Mouse (Mus musculus) heart, adult 2 months (tissue): ENCODE measurements around the gene Fra10ac1. TPM values are rescaled to one million over a fixed set of nuclear protein-coding genes. Genes with fewer than 3 reads are reported as not detected.
A peak's percentile ranks its signal among the peaks of the same experiment; 100 is the strongest.

ENCODE experiments used
- DNase-seq, 2 experiments: peaks; one replicate each; pipeline ENCODE4 v3.0.0; 2021
- H3K27ac ChIP-seq: fragments of 200-600 bp; 2 replicates; pipeline ENCODE4 v1.8.1; 2022
- H3K27me3 ChIP-seq: fragments of 200-500 bp; 2 replicates; pipeline ENCODE4 v1.6.1; 2012; ENCODE audit warnings: mild to moderate bottlenecking, low read length, inconsistent platforms, mixed read lengths; ENCODE audit not compliant: control insufficient read depth, insufficient read depth
- H3K36me3 ChIP-seq: fragments of 200-500 bp; 2 replicates; pipeline ENCODE4 v1.6.1; 2012; ENCODE audit warnings: low read length, inconsistent platforms; ENCODE audit not compliant: control insufficient read depth, insufficient read depth
- H3K4me1 ChIP-seq: fragments of 200-500 bp; 2 replicates; pipeline ENCODE4 v1.6.1; 2011; ENCODE audit warnings: low read length; ENCODE audit not compliant: control insufficient read depth, insufficient read depth
- H3K4me3 ChIP-seq: fragments of 200-600 bp; 2 replicates; pipeline ENCODE4 v1.8.1; 2022
- H3K79me2 ChIP-seq: fragments of 200-500 bp; replicated peaks from 2 replicates; pipeline ENCODE4 v1.6.1; 2012; ENCODE audit warnings: mild to moderate bottlenecking, inconsistent platforms, low read length, moderate library complexity, mixed read lengths; ENCODE audit not compliant: control insufficient read depth, insufficient read depth
- H3K9ac ChIP-seq: fragments of 200-500 bp; 2 replicates; pipeline ENCODE4 v1.6.1; 2012; ENCODE audit warnings: low read depth, mild to moderate bottlenecking, control low read depth, inconsistent platforms, low read length, mixed read lengths
- CTCF ChIP-seq: fragments of 200-600 bp; IDR thresholded peaks from 2 replicates; pipeline ENCODE4 v1.8.1; 2022; ENCODE audit warnings: antibody characterized with exemption, mild to moderate bottlenecking, moderate library complexity
- EP300 ChIP-seq: fragments of 200-500 bp; IDR thresholded peaks from 2 replicates; pipeline ENCODE4 v1.6.1; 2011; ENCODE audit warnings: low read depth, low read length, control low read depth; ENCODE audit not compliant: insufficient read depth
- POLR2A ChIP-seq: fragments of 200-500 bp; IDR thresholded peaks from 2 replicates; pipeline ENCODE4 v1.6.1; 2011; ENCODE audit warnings: mild to moderate bottlenecking, low read depth, low read length, control low read depth; ENCODE audit not compliant: insufficient read depth
- WGBS: fragments of 180-500 bp; shearing (Covaris S2); methylation state at CpG from one replicate; pipeline ENCODE4 v1.1.7; 2018; 5-methylcytosine and 5-hydroxymethylcytosine counted together
- intact Hi-C: fragments of 180-260 bp; cut with DNase I; formaldehyde crosslinking; loops from one replicate; pipeline ENCODE4 v1.15.1; 2025
- polyA plus RNA-seq: library from polyadenylated mRNA; depleted of rRNA; stranded (reverse); fragments of >200 nt; gene quantifications from 2 replicates; pipeline ENCODE4 v1.2.3, GENCODE M21; 2012
- total RNA-seq, 2 experiments: library from RNA; stranded (reverse); gene quantifications; 2 replicates each; pipeline ENCODE4 v1.2.3; 2021

Fra10ac1 gene
- total and polyA plus RNA-seq, 3 experiments, result 4.7 to 12.9 (median 12.2) TPM

DNA sequence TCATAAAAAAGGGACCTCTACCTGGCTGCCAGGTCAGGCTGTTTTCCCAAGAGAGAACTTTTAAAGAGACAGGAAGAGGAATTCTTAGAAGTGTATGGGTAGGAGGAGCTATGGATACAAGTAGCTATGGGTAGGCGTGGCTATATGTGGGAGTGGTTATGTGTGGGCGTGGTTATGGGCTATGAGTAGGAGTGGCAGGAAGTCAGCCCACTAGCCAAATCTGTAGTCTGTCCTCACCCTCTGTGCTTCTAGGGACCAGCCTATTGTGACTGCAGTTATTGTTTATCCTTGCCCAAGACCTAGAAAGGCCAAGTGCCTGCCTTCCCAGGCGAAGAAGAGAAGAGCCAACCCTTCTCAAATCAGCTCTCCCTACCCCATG lies 13.9 kb upstream of the Fra10ac1 start:
- WGBS, result 34% methylated on average over 3 of the region's 3 CpGs
- intact Hi-C loops, result no loop called here
- H3K9ac ChIP-seq, result no peak overlapping the region
- no peaks in the 10 kb centered on the region for H3K4me1 ChIP-seq
- no peak overlapping the region for H3K4me3 ChIP-seq
- TF ChIP-seq CTCF (no peak), EP300 (no peak), POLR2A (no peak)
- no peaks in the 10 kb centered on the region for H3K27me3 ChIP-seq
- DNase-seq, result no peak
- H3K27ac ChIP-seq, result no peak overlapping the region
- H3K79me2 ChIP-seq, result no peaks in the 10 kb centered on the region
- no peaks in the 10 kb centered on the region for H3K36me3 ChIP-seq

DNA sequence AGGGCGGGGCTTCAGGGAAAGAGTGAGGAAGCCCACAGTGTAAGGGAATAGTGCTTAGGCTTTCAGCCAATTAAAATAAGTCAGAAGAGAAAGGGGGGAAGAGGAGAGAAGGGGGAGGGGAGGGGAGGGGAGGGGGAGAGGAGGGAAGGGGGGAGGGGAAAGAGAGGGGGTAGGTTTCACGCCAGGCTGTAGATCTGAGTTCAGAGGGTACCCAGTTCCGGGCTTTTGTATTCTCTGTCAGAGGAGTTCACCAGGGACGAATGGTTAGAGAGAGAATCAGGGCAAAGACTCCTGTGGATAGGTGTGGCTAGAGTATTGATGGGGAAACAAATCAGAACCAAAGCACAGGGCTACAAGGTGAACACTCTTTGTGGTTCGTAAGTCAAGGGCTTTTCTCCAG lies 12.6 kb upstream of the Fra10ac1 start:
- 69% methylated on average over 5 of the region's 5 CpGs for WGBS
- H3K4me1 ChIP-seq, result no peaks in the 10 kb centered on the region
- H3K27me3 ChIP-seq, result no peaks in the 10 kb centered on the region

DNA sequence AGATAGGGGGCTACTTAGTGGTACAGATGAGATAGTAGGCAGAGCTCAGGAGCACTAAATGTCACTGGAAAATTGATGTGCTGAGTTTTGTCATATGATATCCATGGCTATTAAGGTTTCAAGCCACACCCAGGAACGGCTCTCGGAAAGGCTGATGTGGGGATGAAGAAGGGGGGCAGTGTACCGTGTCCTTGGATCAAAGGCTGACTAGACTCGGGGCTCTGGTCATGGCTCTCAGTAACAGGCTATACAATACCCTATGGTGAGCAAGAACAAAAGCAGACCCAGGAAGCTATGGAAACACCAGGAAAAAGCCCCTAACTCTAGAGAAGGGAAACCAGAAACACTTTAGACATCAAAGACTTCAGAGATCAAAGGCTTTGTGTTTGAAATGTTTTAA lies 8.6 kb upstream of the Fra10ac1 start:
- Histone ChIP-seq H3K27me3 (no peaks in the 10 kb centered on the region), H3K4me1 (no peaks in the 10 kb centered on the region), H3K27ac (no peak overlapping the region), H3K4me3 (no peak overlapping the region), H3K36me3 (no peaks in the 10 kb centered on the region), H3K9ac (no peak overlapping the region), H3K79me2 (no peaks in the 10 kb centered on the region)
- DNase-seq, result no peak
- intact Hi-C loops, result no loop called here
- WGBS, result 75% methylated on average over 4 of the region's 4 CpGs
- TF ChIP-seq CTCF (no peak), POLR2A (no peak), EP300 (no peak)

More for the DNA sequence above, 12.6 kb upstream of the Fra10ac1 start:
- Histone ChIP-seq H3K27ac (no peak overlapping the region), H3K79me2 (no peaks in the 10 kb centered on the region), H3K4me3 (no peak overlapping the region), H3K9ac (no peak overlapping the region), H3K36me3 (no peaks in the 10 kb centered on the region)
- no peak for TF ChIP-seq EP300
- no peak for TF ChIP-seq CTCF
- TF ChIP-seq POLR2A, result no peak
- intact Hi-C loops, result no loop called here
- no peak for DNase-seq

DNA sequence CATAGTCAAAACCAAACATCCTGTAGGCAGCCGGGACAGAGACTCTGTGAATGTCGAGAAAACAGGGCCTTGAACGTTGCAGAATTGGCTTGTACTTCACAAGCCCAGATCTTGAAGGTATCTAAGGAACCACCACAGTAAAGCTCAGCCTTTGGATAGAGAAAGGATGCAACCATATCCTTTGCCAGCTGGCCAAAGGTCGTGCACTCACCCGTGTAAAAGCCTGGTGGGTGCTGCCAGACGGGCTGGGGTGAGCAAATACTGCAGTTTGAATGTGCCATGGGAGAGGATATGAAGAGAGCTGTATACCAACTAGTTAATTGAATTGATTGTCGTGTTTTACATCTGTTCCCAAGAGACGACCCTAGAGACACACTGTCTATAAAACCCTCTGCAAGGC lies 8.1 kb upstream of the Fra10ac1 start:
- intact Hi-C loops, result no loop called here
- Histone ChIP-seq H3K27ac (no peak overlapping the region), H3K36me3 (no peaks in the 10 kb centered on the region), H3K4me3 (no peak overlapping the region), H3K4me1 (no peaks in the 10 kb centered on the region), H3K79me2 (no peaks in the 10 kb centered on the region), H3K27me3 (no peaks in the 10 kb centered on the region), H3K9ac (no peak overlapping the region)
- WGBS, result 61% methylated on average over 8 of the region's 8 CpGs
- no peak for DNase-seq
- TF ChIP-seq EP300, result no peak
- TF ChIP-seq CTCF, result no peak
- TF ChIP-seq POLR2A, result no peak

DNA sequence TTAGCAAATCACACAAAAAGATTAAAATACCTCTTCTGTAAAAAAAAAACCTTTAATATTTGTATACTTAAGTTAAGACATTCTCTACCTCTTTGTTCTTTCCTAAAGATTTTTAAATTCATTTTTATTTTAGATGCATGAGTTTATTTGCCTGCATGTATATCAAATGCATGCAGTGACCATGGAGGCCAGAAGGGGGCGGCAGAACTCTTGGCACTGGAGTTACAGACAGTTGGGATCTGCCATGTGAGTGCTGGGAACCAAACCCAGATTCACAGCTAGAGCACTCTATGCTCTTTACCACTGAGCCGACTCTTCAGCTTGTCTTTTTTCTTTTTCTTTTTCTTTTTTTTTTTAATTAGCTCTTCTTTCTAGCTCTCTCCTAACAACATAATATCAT lies 4.7 kb upstream of the Fra10ac1 start:
- H3K4me3 ChIP-seq, result no peak overlapping the region
- H3K79me2 ChIP-seq, result no peaks in the 10 kb centered on the region; the same call in 1 of the 2 replicates
- TF ChIP-seq CTCF (peak; percentile 28), EP300 (no peak)
- no peaks in the 10 kb centered on the region for H3K27me3 ChIP-seq
- no peak for DNase-seq
- intact Hi-C loops, result loop anchor here (10.0 kb wide), 1 partner anchor 174 kb away; the partner anchor contains the start of gene Cep55
- H3K4me1 ChIP-seq, result peaks cover 2% of the 10 kb centered on the region
- H3K27ac ChIP-seq, result no peak overlapping the region
- WGBS, result 54% methylated on average over 2 of the region's 2 CpGs
- H3K9ac ChIP-seq, result no peak overlapping the region
- 0 out of 2 replicates have a peak, but pooled peaks cover 2% of the 10 kb centered on the region for H3K36me3 ChIP-seq

DNA sequence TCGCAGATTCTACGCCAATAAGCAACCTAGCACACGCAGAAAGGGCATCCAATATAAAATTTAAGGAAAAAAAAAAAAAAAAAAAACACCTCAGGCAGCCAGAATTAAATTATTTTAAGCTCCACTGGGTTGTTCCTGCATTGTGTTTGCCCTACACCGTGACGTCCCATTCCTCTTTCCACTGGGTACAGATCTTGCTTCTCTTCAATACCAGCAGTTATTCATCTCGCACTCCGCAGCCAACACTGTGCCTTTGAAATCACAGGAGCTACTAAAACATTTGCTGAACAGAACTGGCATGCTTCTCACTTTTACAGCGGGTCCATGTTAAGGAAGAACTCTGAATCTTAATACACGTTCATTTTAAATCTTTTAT lies 717 bp upstream of the Fra10ac1 start:
- TF ChIP-seq CTCF, result no peak
- TF ChIP-seq POLR2A, result no peak
- TF ChIP-seq EP300, result no peak
- intact Hi-C loops, result loop anchor here (10.0 kb wide), 1 partner anchor 170 kb away; the partner anchor contains the start of gene Cep55
- 0 out of 2 replicates have a peak, but pooled peaks cover 2% of the 10 kb centered on the region for H3K36me3 ChIP-seq
- WGBS, result 13% methylated on average over 9 of the region's 9 CpGs
- DNase-seq, result peak in 1 of 2 experiments; percentile 19
- no peaks in the 10 kb centered on the region for H3K27me3 ChIP-seq
- peak overlapping the region; percentile 78 for H3K27ac ChIP-seq
- peak overlapping the region; percentile 57 for H3K4me3 ChIP-seq
- peak overlapping the region; percentile 62; the same call in 1 of the 2 replicates for H3K9ac ChIP-seq
- H3K4me1 ChIP-seq, result peaks cover 5% of the 10 kb centered on the region
- no peaks in the 10 kb centered on the region; the same call in 1 of the 2 replicates for H3K79me2 ChIP-seq
